11 mouse cellular contexts compared by ENCODE assay signal in genomic region chr11:18534807-18535591, GRCm38 (mm10).
A peak's percentile ranks its signal among the peaks of the same experiment; 100 is the strongest.
DNase-seq lines count a peak whose midpoint lies in the region; ATAC-seq and TF ChIP-seq lines count a peak whose summit lies in the region.
"Had no signal": no experiment of that assay in that cellular context is flagged by ENCODE, and none has a peak within 500 bp of the region (broad histone marks: within the 10 kb centered on the region; RNA-seq: fewer than 3 reads in every experiment).

No protein-coding gene starts in this region.

- no peak for TF ChIP-seq CTCF in brain, embryonic 14.5 days (IDR thresholded peaks at IDR 0.05; ENCODE audit: borderline replicate concordance, extremely low read depth, insufficient read depth, insufficient read length)

- peak; percentile 9 to 10 for DNase-seq in cerebellum, postnatal 10 days
- DNase-seq in cerebellum, postnatal 25 days, result no peak
- DNase-seq in kidney, adult 9 months, result peak; percentile 5
- DNase-seq in kidney, postnatal 10 days, result no peak
- DNase-seq in brain, embryonic 14.5 days (ENCODE audit: low read depth), result peak; percentile 10
- peak; percentile 7 for DNase-seq in lung, postnatal 10 days
- DNase-seq in testis, postnatal 14 days (ENCODE audit: low spot score), result no peak
- DNase-seq: adrenal gland, adult 8-10 months; cerebellum, adult 11 months; gastrocnemius, postnatal 36 days had no signal

- no peak for TF ChIP-seq POLR2A in brain, embryonic 14.5 days (IDR thresholded peaks at IDR 0.05; ENCODE audit: borderline replicate concordance, extremely low read depth, insufficient read depth, insufficient read length, poor library complexity, severe bottlenecking)

- no peak for ATAC-seq in erythroid progenitor cell, adult 5-6 weeks (replicated peaks; ENCODE audit: low FRiP score, poor library complexity, severe bottlenecking)

Comparison
In these comparisons a context has a peak if more than half of its experiments do, and no peak if none do; other contexts are left out.
1. DNase-seq: peak in cerebellum, postnatal 10 days (2 of 2), kidney, adult 9 months (single experiment), brain, embryonic 14.5 days (single experiment) and lung, postnatal 10 days (single experiment); none in cerebellum, postnatal 25 days (0 of 2), kidney, postnatal 10 days (single experiment) and testis, postnatal 14 days (single experiment).